Mouse (Mus musculus): ENCODE data around the gene Troap. TPM values are rescaled to one million over a fixed set of nuclear protein-coding genes. Genes with fewer than 3 reads are reported as not detected.

Gene Troap
- total RNA-seq, 1 experiment from 2014 or later: 18.6 TPM

DNA sequence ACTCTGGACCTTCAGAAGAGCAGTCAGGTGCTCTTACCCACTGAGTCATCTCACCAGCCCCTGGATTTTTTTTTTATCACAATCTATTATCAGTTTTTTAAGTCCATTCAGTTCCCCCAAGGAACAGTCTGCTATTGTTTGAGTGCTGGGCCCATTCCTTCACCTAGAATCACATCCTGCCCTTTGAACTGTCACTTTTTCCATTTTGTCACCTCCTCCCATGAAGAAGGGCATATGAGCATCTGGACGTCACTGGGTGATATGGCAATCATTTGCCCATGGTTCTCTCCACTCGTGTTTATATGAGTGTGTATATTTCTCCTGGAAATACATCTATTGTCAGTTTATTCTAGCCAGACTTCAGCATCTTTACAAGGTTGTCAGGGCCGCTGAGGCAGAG lies 33.5 kb downstream of the Troap start:
- no peak for ATAC-seq (replicated peaks; ENCODE audit: low read depth, poor library complexity, severe bottlenecking)

DNA sequence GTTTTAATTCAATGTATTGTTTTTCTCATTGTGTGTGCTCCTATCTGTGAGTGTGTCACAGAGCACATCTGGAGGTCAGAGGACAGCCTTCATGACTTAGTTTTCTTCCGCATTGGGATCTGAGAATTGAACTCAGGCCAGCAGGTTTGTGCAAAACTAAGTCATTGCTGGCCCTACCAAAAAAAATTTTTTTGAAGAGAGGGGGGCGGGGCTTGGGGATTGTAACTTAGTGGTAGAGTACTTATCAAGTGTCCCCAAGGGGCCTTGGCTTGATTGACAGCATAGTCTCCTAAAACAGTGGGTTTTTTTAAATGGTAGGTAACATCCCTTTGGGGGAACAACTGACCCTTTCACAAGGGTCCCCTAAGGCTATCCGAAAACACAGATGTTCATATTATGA lies 36.8 kb downstream of the Troap start:
- ATAC-seq (replicated peaks; ENCODE audit: low read depth, poor library complexity, severe bottlenecking): no peak

DNA sequence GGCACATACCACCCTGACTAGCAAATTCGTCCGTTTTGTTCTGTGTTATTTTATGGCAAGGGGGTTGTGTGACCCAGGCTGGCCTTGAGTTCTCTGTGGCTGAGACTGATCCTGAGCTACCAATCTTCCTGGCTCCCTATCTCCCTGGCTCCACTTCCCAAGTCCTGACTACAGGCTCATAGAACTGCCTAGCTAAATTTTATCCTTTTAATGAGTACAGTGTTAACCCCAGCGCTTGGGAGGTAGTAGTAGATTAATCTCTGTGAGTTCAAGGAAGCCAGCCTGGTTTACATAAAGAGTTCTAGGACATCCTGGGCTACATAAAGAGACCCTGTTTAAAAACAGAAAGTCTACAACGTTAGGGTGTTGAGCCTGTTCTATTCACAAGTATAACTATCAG lies 37.4 kb downstream of the Troap start:
- no peak for ATAC-seq (replicated peaks; ENCODE audit: low read depth, poor library complexity, severe bottlenecking)

DNA sequence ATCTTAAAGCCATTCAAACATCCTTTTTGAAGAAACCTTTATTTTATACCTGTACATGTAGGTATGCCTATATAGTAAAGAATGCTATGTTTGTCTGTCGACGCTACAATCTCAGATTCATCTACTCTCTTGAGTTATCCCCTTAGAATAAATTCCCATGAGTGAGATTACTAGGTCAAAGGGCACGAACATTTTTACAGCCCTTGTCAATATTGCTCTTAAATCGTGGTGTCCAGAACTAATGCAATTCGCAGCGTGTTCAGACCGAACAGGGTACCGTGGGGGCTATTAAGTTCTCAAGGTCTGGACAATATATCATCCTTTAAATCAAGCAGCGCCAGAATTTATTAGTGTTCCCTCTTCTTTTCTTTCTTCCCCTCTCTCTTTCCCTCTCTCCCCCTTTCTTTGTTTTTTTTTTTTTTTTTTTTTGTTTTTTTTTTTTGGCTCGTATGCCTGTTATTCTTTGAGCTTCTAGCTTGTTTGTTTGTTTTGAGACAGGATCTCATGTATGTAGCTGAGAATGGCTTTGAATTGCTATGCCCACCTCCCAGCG lies 38.5 kb downstream of the Troap start:
- no peak for ATAC-seq (replicated peaks; ENCODE audit: low read depth, poor library complexity, severe bottlenecking)

DNA sequence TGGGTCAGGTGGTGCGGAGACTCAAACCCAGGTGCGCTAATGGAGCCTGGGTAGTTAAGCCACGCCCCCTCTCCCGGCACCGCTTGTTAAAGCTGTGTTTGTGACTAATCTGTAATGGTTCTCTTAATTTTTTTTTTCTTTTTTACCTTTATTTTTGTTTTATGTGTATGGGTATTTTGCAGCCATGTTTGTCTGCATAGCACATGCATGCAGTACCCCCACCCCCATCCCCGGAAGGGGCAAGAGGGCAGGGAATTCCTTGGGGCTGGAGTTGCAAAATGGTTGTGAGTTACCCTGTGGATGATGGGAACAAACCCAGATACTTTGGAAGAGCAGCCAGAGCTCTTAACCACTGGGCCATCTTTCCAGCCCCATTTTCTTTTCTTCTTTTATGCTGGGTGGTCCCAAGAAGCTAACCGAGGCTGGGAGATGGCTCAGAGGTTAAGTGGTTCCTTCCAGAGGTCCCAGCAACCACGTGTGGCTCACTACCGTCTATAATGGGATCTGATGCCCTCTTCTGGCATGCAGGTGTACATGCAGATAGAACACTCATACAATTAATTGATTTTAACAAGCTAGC lies 39.1 kb downstream of the Troap start:
- ATAC-seq (replicated peaks; ENCODE audit: low read depth, poor library complexity, severe bottlenecking): peak; percentile 62; the same call in 1 of the 2 replicates

DNA sequence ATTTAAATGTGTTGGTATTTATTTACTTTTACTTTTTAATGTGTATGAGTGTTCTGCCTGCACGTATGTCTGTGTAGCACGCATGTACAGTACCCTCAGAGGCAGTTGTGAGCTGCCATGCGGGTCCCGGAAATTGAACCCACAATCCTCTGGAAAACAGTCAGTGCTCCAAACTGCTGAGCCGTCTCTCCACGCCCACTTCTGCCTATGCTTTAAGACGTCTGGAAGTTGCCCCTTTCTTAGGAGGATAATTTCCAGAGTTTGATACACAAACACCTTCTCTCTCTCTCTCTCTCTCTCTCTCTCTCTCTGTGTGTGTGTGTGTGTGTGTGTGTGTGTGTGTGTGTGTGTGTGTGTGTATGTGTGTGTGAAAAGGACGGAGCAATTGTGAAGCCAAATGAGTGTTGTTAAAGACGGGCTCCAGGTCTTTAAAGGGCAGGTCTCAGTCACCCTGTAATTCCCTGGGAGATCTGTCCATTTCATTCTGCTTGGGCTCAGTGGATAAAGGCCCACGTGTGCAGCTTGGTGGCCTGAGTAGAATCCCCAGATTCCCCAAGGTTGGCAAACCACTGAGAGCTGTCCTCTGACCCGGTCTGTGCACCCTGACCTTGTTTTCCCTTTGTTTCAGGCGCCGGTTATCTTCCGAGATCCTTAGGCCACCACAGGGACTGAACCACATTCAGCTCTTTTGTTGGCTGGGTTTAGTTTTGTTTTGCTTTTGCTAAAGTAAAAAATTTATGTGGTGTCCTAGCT lies 40.1 kb downstream of the Troap start:
- ATAC-seq (replicated peaks; ENCODE audit: low read depth, poor library complexity, severe bottlenecking): no peak

DNA sequence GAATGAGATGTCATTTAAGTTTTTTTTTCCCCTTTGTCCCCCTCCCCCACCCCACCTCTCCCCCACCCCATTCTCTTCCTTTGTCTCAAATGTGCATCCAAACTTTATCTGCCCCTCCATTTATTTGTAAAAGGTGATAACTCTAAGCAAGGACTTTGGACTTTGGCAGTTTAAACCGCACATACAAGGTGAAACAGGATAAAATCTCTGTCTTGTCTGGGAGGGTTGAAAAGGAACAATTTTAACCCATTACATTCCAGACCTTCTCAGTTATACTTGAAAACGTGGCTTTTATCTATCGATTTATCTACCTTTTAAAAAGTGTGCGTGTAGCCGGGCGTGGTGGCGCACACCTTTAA lies 40.7 kb downstream of the Troap start:
- ATAC-seq (replicated peaks; ENCODE audit: low read depth, poor library complexity, severe bottlenecking): no peak

DNA sequence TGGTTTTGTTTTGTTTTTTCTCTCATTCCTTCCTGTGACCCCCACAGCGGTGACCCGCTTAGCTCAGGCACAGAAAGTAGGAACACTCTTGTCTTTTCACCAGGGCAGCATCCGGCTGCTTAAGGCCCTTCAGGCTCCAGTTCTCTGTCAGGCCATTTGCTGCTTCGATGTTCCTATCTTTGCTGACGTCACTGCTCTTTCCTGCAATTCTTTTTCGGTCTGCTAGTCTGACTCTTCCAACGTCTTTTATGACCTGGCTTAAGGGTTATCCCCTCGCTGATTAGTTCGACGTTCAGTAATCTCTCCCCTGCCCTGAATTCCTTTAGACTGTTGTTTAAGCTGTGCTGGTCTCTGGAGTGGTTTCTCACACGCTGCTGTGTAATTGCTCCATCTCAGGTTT lies 42.2 kb downstream of the Troap start:
- ATAC-seq (replicated peaks; ENCODE audit: low read depth, poor library complexity, severe bottlenecking): no peak

DNA sequence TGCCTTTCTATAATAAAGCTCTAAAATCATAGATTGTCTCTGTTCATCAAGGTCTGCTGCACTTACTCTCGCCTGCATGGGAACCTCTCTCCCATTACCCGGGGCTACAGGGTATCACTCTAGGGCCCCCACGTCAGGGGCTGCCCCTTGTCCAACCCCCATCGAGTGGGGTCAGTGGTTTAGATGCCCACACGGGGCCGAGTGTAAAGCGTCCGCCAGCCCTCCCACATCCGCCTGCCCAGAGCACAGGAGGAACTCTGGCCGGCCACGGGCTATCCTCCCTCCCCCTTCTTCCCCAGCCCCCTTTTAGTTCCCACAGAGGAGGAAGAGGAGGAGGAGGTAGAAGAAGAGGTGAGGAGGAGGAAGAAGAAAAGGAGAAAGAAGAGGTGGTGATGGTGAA lies 46.4 kb downstream of the Troap start:
- no peak for ATAC-seq (replicated peaks; ENCODE audit: low read depth, poor library complexity, severe bottlenecking)

DNA sequence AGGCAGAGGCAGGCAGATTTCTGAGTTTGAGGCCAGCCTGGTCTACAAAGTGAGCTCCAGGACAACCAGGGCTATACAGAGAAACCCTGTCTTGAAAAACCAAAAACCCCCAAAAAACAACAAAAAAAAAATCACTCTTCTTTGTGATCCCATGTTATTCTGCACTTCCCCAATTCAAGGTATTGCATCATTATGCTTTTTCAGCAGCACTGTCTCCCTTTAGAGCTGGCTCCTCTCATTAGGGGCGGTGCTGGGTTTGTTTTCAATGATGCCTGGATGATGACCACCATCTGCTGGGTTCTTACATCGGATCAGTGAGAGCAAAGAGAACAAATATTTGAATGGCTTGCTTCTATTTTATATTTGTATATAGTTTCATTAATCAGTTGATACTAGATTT lies 48.3 kb downstream of the Troap start:
- ATAC-seq (replicated peaks; ENCODE audit: low read depth, poor library complexity, severe bottlenecking): no peak

DNA sequence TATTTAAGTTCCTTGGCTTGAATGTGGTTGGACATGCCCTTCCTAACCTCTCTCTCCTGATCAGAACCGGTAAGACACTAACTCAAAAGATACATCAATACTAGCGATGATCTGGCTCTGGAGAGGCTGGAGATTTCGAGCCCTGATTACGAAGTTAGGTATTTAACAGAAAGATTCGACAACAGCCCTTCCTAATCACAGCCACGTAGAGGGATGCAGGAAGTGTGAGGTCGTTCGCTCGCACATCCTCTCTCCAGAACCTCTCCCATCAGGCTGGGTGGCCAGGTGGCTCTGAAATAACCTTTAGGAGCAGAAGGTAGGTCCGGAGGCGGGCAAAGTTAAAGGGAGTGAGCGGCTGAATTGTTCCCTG lies 51.3 kb downstream of the Troap start, which contains the start of gene Spats2:
Spats2 (plus strand) TSS at position 206 of the 370 bp plus-strand sequence.
- no peak for ATAC-seq (replicated peaks; ENCODE audit: low read depth, poor library complexity, severe bottlenecking)

DNA sequence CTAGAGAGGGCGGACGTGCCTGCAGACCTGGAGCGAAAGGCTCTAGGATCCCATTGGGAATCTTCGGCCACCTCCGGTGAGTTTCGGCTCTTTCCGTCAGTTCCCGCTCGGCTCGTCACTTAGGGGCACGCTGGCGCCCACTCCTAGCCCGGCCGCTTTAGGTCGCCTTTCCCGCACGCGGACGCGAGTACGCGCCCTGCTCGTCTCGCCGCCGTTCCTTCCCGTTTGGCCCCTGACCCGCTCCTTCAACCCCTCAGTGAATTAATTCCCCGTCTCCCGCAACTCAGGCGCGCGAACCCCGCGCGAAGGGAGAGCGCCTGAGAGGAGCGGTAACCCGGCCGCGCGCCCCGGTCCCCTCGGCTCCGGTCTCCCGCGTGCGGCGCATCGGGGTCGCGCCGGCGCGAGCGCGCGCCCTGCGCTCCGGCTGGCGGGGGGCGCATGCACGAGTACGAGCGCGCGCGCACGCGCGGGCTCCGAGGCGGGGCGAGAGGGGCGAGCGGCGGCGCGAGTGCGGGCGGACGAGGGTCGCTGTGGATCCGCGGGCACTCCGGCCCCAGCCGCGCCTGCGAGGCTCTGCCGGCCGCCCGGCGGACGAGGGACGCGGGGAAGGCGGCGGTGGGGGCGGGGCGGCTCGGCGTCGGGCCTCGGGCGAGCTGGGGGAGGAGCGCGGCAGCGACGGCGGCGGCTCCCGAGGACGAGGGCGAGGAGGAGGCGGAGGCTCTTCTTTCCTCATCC lies 51.9 kb downstream of the Troap start:
- peak; percentile 41 for ATAC-seq (replicated peaks; ENCODE audit: low read depth, poor library complexity, severe bottlenecking)

DNA sequence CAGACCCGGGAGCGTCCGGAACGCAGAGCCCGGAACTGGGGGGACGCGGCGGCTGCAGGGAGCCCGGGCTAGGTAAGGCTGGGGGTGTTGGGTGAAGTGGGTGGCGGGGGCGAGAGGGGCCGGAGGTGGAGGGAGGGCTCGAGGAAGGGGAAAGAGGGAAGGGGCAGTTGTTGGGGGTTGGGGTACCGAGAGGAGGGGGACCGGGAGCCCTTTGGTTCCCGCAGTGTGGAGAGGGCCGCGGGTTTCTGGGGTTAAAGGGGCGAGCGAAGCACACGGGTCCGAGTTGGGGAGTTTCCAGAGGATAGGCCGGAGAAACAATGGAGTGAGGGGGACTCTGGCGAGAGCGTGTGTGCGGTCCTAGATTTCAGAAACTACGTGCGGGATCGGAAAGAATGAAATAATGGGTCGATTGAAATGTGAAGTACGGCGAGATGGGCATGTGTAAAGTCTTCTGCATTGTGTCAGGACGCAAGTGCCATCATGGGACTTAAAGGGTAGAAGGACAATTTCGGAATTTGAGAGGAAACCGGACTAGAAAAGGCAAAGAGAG lies 52.5 kb downstream of the Troap start:
- no peak for ATAC-seq (replicated peaks; ENCODE audit: low read depth, poor library complexity, severe bottlenecking)

DNA sequence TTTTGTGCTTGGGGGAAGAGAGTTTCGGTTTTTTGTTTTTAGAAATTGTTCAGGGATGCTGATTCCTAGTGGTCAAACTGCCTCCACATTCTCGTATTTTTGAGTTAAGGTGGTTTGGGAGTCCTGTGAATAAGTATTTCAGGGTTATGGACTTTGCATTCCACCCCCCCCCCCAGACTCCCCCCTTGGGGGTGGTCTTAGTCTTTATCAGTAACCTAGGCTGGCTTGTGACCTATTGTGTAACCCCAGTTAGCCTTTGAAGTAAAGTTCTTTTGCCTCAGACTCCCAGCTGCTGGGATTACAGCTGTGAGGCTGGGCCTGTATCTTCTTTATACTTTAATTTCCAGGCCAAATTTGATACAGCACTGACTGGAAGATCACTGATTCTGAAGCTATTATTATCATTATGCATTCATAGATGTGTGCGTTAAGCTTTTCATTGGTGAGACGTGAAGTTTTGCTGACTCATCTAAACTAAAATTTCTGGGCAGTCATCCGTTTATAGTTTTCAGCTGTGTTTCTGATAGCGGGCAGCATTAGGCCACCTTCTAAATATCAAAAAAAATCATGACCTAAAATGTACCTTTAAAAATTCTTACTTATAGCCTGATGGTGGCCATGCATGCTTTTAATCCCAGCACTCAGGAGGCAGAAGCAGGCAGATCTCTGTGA lies 53.6 kb downstream of the Troap start:
- no peak for ATAC-seq (replicated peaks; ENCODE audit: low read depth, poor library complexity, severe bottlenecking)

DNA sequence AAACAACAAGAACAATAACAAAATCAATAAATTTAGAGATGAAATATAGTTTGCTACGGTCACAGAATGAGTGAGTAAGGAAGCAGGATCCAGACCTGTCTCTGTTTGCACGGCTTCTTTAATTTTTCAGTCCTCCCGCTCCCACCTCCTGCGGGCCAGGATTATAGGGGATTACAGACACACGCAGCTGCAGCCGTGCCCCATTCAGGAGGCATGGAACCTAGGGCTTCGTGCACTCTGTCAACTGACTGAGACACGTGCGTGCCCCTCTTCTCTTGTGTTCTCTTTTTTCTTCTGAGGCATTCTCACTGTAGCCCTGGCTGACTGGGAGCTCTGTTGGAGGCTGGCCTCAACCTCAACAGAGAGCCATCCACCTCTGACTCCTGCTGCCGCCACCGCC lies 55.1 kb downstream of the Troap start:
- ATAC-seq (replicated peaks; ENCODE audit: low read depth, poor library complexity, severe bottlenecking): no peak

DNA sequence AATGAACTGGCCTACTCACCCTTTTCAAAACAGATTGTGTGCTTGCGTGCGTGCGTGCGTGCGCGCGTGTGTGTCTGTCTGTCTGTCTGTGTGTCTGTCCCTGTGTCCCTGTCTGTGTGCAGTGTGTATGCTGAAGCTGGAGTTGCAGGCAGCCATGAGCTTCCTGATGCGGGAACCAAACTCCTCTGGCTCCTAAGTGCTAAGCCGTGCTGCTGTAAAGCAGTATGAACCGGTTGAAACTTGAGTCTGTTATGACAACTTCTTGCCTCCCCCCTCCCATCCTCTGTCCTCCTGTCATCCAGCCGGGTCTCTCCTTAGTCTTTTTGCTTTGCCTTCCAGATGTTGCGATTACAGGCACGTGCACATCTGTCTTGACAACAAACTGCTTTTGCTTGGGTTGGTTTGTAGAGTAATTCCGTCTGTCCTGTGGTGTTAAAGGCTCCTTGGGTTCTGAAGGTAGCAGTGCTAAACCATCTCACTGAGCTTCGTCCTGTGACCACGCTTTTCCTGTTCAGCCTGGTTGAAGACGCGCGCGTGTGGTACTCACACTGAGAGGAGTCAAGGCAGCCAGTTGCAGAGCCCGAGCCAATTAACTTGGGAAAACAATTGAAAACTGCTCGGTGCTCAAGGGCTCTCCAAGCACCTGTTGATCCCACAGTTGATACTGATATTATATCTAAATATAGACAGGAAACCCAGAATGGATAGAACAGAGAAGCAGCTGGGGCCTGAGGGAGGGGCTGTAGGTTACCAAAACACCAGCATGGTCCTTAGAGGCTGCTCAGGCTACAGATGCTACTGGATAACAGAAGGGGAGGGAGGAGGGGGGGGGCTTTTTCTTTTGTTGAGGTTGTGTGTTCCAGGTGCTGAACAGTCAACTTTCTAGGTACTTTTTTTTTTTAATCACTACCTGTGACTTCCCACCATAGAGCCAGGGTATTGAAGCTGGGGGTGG lies 55.9 kb downstream of the Troap start:
- no peak for ATAC-seq (replicated peaks; ENCODE audit: low read depth, poor library complexity, severe bottlenecking)

All from common myeloid progenitor, adult 5-6 weeks (primary cell).